7 mouse cellular contexts compared by ENCODE assay signal in genomic region chr13:22022241-22022640, GRCm38 (mm10). TPM values are rescaled to one million over a fixed set of nuclear protein-coding genes. Genes with fewer than 3 reads are reported as not detected.
DNase-seq lines count a peak whose midpoint lies in the region; ATAC-seq lines count a peak whose summit lies in the region.

No protein-coding gene starts in this region.

- no peaks in the 10 kb centered on the region for H3K36me3 ChIP-seq in hindbrain, embryonic 12.5 days

- peaks cover 10% of the 10 kb centered on the region for H3K4me1 ChIP-seq in hindbrain, embryonic 12.5 days

- peak overlapping the region; percentile 41 for H3K4me3 ChIP-seq in hindbrain, embryonic 12.5 days

- H3K27me3 ChIP-seq in hindbrain, embryonic 12.5 days = peaks cover 29% of the 10 kb centered on the region

- H3K9me3 ChIP-seq in hindbrain, embryonic 12.5 days (replicated peaks) = no peaks in the 10 kb centered on the region

- no peak overlapping the region for H3K27ac ChIP-seq in hindbrain, embryonic 12.5 days

- H3K4me2 ChIP-seq in hindbrain, embryonic 12.5 days (replicated peaks) = peak overlapping the region; percentile 47

- peak; percentile 92 for DNase-seq in ZHBTc4 (ENCODE audit: low read depth, low spot score)
- peak; percentile 82 for DNase-seq in cerebellum, adult 9-10 months
- DNase-seq in forelimb bud, embryonic 11.5 days (ENCODE audit: low read depth, low spot score) = peak; percentile 94
- peak; percentile 64 to 66 for DNase-seq in layer of hippocampus, postnatal 36 days
- DNase-seq in lung, postnatal 4 days = peak; percentile 74 to 85
- peak; percentile 77 to 82 for DNase-seq in right cerebral cortex, adult 2 months (ENCODE audit: low spot score in 2 of 2)

- peak overlapping the region; percentile 45; the same call in 1 of the 2 replicates for H3K9ac ChIP-seq in hindbrain, embryonic 12.5 days

- peak; percentile 57; the same call in 1 of the 2 replicates for ATAC-seq in hindbrain, embryonic 12.5 days (ENCODE audit: low FRiP score)

- under 1% methylated on average over 9 of the region's 9 CpGs for WGBS in hindbrain, embryonic 12.5 days

RNA-seq across cellular contexts. Expression of gene Prss16, which starts 12.7 kb away (rescaled TPM):
- 0.23 and 0.48 TPM in 2 replicates for polyA plus RNA-seq in hindbrain, embryonic 12.5 days (2016; fragmentation: Nextera tagmentation; extraction: Ambion mirVana)
- total RNA-seq in layer of hippocampus, postnatal 36 days (2021) = under 1 TPM; 0.25 to 0.42 TPM

RNA-seq across cellular contexts. Expression of gene Hist1h2ah, which starts 13.1 kb away (rescaled TPM):
- 17.9 TPM in 1 of 2 replicates, not detected in the other for polyA plus RNA-seq in hindbrain, embryonic 12.5 days (2016; fragmentation: Nextera tagmentation; extraction: Ambion mirVana)
- 10 to 100 TPM; 11.4 to 25.4 TPM for total RNA-seq in layer of hippocampus, postnatal 36 days (2021)

RNA-seq across cellular contexts. Expression of gene Hist1h2bk, which starts 13.4 kb away (rescaled TPM):
- 5.5 and 9.1 TPM in 2 replicates for polyA plus RNA-seq in hindbrain, embryonic 12.5 days (2016; fragmentation: Nextera tagmentation; extraction: Ambion mirVana)
- 10 to 100 TPM; 30.5 to 35.2 TPM for total RNA-seq in layer of hippocampus, postnatal 36 days (2021)

RNA-seq across cellular contexts. Expression of gene Hist1h4i, which starts 18.9 kb away (rescaled TPM):
- polyA plus RNA-seq in hindbrain, embryonic 12.5 days (2016; fragmentation: Nextera tagmentation; extraction: Ambion mirVana) = 18.2 and 20.9 TPM in 2 replicates
- total RNA-seq in layer of hippocampus, postnatal 36 days (2021) = 10 to 100 TPM; 72.6 to 72.8 TPM

RNA-seq across cellular contexts. Expression of gene Hist1h2ag, which starts 20.5 kb away (rescaled TPM):
- 52.7 and 56.3 TPM in 2 replicates for polyA plus RNA-seq in hindbrain, embryonic 12.5 days (2016; fragmentation: Nextera tagmentation; extraction: Ambion mirVana)
- total RNA-seq in layer of hippocampus, postnatal 36 days (2021) = 10 to 100 TPM; 13.7 to 21.6 TPM
